Mouse (Mus musculus) liver, embryonic 14.5 days (tissue): ENCODE data around the gene Aanat.

Source experiments
- CTCF ChIP-seq: IDR thresholded peaks from 2 replicates; pipeline ENCODE4 v1.5.1; 2016; ENCODE audit warnings: antibody characterized with exemption, low read depth, control low read depth
- EP300 ChIP-seq: IDR thresholded peaks from 2 replicates; pipeline ENCODE4 v1.6.1; 2016; ENCODE audit warnings: antibody characterized with exemption, low read depth

DNA sequence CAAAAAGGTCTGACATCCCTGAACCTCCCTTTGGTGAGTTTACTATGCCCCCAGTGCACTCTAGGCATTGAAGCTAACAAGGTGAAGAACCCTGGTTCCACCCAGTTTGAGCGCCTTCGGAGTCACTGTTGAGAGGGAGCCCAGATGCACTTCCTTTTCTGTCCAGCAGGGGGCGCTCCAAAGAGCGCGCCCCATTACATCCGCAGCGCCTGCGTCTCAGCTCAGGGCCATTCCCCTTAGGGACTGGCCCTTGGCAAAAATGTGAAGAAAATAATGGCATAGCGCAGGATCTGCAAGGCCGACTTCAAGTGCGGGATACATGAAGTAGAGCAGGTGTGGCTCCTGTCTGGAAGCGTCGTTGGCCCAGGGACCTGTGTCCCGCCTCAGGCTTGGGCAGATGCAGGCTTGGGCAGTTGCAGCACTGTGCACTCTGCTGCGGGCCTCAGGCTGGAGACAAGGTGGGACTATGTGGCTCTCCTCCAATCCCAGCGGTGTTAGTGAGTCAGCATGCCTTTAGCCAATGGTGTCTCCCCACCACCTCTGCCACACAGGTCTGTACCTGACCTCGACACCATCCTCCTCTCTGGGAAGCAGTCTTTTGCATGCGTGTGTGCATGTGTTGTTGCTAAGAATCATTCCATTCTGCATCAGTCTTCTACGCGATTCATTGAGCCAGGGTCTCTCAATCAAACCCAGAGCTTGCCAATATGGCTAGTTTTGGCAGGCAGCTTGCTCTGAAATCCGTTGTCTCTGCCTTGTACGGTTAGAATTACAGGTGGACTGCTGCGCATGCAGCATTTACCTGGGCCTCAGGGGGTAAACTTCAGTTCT, 784 bp downstream of the Aanat start:
- peak; percentile 99 for TF ChIP-seq CTCF
- TF ChIP-seq EP300: no peak
